Mouse (Mus musculus): ENCODE results near the gene Dnajc5g. TPM values are rescaled to one million over a fixed set of nuclear protein-coding genes. Genes with fewer than 3 reads are reported as not detected.
A peak's percentile ranks its signal among the peaks of the same experiment; 100 is the strongest.

Gene Dnajc5g
- polyA plus RNA-seq, 1 experiment from 2014 or later, result not detected

DNA sequence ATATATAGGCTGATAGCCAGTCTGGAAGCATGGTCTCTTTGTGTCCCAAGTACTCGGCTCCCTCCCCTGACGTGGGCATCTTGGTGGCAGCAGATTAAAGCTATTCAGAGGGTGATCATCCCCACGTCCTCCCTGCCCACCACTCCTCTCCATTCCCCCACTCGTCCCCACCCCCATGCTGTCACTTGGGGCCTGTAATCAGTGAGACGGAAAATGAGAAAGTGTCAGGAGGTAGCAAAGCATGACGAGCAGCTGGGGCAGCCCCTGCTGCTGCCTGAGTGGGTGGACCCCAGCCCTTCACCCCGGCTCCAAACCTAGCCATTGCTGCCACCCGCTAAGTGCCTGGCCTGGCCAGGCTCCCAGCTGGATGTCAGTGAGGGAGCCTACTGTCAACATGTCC lies 22.1 kb upstream of the Dnajc5g start:
- Histone ChIP-seq H3K27me3 (peaks cover 26% of the 10 kb centered on the region), H3K4me2 (peak overlapping the region; percentile 52), H3K9ac (no peak overlapping the region), H3K4me1 (replicated peaks) (peaks cover 29% of the 10 kb centered on the region), H3K9me3 (replicated peaks) (no peaks in the 10 kb centered on the region), H3K36me3 (no peaks in the 10 kb centered on the region), H3K27ac (peak overlapping the region; percentile 31; the same call in 1 of the 2 replicates), H3K4me3 (0 out of 2 replicates have a peak overlapping the region, but pooled peaks have one; percentile 4)
- no peak; the same call in 1 of the 2 replicates for ATAC-seq (replicated peaks; ENCODE audit: insufficient number of reproducible peaks, insufficient read depth, low FRiP score, low read depth)
- 8% methylated on average over 8 of the region's 8 CpGs for WGBS

DNA sequence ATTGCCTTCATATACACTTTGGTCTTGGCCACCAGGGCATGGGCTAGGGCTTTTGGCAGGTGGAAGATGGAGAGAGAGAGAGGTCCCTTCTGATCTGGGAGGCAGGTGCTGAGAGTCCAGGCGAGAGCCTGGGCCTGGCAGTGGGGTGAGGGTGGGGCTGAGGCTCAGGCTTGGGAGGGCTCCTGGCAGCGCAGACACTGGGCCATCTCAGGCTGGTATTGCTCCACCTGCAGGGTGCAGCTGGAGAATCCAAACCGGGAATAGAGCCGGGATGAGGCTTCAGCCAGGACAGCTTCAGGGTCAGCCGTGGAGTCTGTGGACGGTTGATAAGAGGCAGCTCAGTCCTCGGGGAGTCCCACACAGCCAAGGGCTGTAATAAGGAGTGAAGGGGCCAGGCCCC lies 19.5 kb upstream of the Dnajc5g start:
- Histone ChIP-seq H3K4me2 (no peak overlapping the region), H3K4me3 (no peak overlapping the region), H3K27me3 (peaks cover 52% of the 10 kb centered on the region), H3K4me1 (replicated peaks) (peaks cover 23% of the 10 kb centered on the region), H3K36me3 (no peaks in the 10 kb centered on the region), H3K9ac (no peak overlapping the region), H3K27ac (no peak overlapping the region), H3K9me3 (replicated peaks) (no peaks in the 10 kb centered on the region)
- ATAC-seq (replicated peaks; ENCODE audit: insufficient number of reproducible peaks, insufficient read depth, low FRiP score, low read depth), result no peak
- WGBS, result 18% methylated on average over 7 of the region's 7 CpGs

DNA sequence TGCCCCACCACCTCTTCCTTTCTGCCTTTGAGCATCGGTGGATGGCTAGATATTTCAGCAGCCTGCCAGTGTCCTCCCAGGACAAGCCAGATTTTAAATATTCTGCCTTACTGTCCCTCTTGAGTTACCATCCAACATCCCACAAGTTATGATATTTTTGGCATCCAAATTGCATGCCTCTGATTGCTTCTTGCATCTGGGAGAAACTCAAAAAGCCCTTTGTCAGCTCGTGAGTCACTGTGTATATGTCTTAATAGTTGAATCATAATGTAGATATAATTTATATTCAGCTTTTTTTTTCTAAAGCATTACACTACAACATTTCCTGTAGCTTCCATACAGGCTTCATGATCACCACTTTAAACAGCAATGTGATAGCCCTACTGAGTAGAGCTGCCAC lies 19.0 kb upstream of the Dnajc5g start:
- Histone ChIP-seq H3K9ac (no peak overlapping the region), H3K36me3 (no peaks in the 10 kb centered on the region), H3K27ac (no peak overlapping the region), H3K4me1 (replicated peaks) (peaks cover 22% of the 10 kb centered on the region), H3K27me3 (peaks cover 57% of the 10 kb centered on the region), H3K4me2 (no peak overlapping the region), H3K9me3 (replicated peaks) (no peaks in the 10 kb centered on the region), H3K4me3 (no peak overlapping the region)
- WGBS, result 56% methylated on average over 2 of the region's 2 CpGs
- ATAC-seq (replicated peaks; ENCODE audit: insufficient number of reproducible peaks, insufficient read depth, low FRiP score, low read depth), result no peak

DNA sequence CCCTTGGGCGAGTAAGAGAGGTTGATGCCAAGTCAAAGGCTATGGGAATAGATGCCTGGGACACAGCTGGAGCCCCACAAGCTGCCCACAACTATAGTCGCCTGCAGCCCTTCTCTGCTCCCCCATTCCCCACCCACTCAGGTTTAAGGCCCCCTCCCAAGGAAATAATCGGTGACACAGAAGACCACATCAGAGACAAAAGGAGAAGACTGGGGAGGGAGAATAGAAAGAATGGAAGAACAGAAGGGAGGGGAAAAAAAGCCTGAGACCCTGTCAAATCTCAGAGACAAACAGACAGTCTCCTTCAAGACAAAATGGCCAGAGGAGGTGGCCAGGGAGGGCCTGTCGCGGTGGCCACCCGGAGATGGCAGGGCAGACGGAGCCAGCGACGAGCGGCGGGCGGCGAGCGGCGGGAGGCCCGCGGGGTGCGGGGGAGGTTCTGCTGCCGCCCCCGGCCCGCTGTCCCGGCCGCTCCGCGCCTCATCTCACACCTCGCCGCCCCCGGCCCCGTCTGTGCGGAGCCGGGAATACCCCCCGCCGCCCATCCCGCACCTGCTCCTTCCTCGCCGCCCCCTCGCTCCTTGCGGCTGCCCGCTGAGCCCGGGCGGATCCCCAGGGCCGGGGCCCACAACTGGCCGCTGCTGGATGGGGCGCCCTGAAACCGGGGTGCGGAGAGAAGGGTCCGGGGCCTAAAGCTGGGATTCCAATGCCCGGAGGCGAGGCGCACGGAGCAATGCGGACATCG lies 13.7 kb upstream of the Dnajc5g start:
- Histone ChIP-seq H3K36me3 (no peaks in the 10 kb centered on the region), H3K9me3 (replicated peaks) (no peaks in the 10 kb centered on the region), H3K4me2 (peak overlapping the region; percentile 73), H3K27ac (no peak overlapping the region), H3K9ac (0 out of 2 replicates have a peak overlapping the region, but pooled peaks have one; percentile 28), H3K4me3 (peak overlapping the region; percentile 45), H3K4me1 (replicated peaks) (peaks cover 35% of the 10 kb centered on the region), H3K27me3 (peaks cover 96% of the 10 kb centered on the region)
- 5% methylated on average over 44 of the region's 53 CpGs for whole genome bisulfite sequencing
- ATAC-seq (replicated peaks; ENCODE audit: insufficient number of reproducible peaks, insufficient read depth, low FRiP score, low read depth), result no peak

DNA sequence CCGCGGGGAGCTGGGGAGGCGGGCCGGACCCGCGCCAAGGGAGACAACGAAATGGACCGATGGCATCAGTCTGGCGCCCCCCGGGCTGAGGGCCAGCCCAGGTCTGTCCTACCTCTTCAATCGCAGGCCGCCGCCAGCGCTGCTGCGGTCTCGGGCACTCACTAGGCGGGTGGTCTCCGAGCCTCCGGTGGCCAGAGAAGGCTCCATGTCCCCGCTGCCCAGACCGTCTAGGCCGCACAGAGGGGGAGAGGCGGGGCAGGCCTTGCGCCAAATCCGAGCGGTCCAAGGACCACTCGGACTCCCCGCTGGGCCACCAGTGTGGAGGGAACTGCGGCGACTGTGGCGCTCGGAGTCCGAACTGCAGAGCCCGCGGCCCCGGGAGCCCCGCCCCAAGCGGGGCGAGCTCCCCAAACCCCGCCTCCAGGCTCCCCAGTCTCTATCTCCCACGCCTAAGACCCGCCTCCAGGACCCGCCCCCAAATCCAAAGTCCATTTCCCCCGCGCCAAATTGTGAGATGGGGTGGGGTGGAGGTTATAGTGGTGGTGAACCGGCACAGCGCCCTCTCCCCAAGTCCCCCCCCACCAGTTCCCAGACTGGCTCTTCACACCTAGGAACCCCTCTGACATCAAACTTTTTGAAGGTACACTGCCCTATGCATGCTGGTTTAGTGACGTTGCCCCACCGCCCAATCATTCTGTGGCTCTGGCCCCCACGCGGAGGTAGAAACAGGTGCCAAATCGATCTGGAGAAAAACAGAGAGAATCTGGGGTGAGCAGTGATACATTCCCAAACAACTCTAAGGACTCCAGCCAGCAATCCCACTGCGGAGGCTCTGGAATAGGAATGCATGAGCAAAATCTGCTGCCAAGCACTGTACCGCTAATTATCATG lies 12.7 kb upstream of the Dnajc5g start:
- ATAC-seq (replicated peaks; ENCODE audit: insufficient number of reproducible peaks, insufficient read depth, low FRiP score, low read depth), result peak; percentile 20; the same call in 1 of the 2 replicates
- WGBS, result under 1% methylated on average over 54 of the region's 54 CpGs

DNA sequence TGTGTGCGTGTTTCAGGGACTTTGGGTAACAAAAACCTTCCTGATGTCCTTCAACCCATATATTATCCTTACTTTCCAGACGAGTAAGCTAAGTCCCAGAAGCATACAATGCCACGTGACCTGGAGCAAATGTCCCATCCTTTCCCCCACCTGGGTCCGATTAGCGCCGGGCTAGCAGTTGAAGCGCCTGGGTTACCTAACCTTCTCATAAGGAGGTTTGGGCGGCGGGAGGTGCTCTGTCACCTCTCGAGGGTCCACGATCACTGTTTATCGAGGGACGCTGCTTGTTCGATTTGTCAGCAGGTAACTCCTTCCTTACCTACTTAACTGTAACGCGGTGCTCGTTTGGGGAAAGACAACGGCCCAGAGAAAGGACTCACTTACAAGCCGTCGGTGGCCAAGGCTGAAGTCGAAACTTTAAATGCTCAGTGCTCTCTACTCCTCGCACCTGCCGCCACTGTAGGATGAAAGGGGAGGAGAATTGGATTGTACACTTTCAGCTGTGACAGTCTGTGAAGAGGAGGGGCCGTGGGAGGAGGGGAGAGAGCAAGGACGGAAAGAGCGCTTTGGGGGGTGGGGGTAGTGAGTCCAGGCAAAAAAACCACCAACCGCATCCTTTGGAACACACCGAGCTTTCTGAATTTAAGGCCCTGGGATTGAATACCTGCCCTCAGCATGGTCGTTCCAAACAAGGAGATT lies 11.8 kb upstream of the Dnajc5g start:
- Histone ChIP-seq H3K27me3 (peaks cover 93% of the 10 kb centered on the region), H3K4me3 (peak overlapping the region; percentile 45), H3K27ac (no peak overlapping the region), H3K4me1 (replicated peaks) (peaks cover 35% of the 10 kb centered on the region), H3K9ac (0 out of 2 replicates have a peak overlapping the region, but pooled peaks have one; percentile 33), H3K4me2 (peak overlapping the region; percentile 73), H3K36me3 (no peaks in the 10 kb centered on the region), H3K9me3 (replicated peaks) (no peaks in the 10 kb centered on the region)
- no peak for ATAC-seq (replicated peaks; ENCODE audit: insufficient number of reproducible peaks, insufficient read depth, low FRiP score, low read depth)
- 2% methylated on average over 29 of the region's 29 CpGs for WGBS

More for the DNA sequence above, 12.7 kb upstream of the Dnajc5g start:
- Histone ChIP-seq H3K9ac (peak overlapping the region; percentile 28; the same call in 1 of the 2 replicates), H3K4me3 (peak overlapping the region; percentile 45), H3K4me1 (replicated peaks) (peaks cover 35% of the 10 kb centered on the region), H3K36me3 (no peaks in the 10 kb centered on the region), H3K4me2 (peak overlapping the region; percentile 73), H3K9me3 (replicated peaks) (no peaks in the 10 kb centered on the region), H3K27ac (no peak overlapping the region), H3K27me3 (peaks cover 98% of the 10 kb centered on the region)

DNA sequence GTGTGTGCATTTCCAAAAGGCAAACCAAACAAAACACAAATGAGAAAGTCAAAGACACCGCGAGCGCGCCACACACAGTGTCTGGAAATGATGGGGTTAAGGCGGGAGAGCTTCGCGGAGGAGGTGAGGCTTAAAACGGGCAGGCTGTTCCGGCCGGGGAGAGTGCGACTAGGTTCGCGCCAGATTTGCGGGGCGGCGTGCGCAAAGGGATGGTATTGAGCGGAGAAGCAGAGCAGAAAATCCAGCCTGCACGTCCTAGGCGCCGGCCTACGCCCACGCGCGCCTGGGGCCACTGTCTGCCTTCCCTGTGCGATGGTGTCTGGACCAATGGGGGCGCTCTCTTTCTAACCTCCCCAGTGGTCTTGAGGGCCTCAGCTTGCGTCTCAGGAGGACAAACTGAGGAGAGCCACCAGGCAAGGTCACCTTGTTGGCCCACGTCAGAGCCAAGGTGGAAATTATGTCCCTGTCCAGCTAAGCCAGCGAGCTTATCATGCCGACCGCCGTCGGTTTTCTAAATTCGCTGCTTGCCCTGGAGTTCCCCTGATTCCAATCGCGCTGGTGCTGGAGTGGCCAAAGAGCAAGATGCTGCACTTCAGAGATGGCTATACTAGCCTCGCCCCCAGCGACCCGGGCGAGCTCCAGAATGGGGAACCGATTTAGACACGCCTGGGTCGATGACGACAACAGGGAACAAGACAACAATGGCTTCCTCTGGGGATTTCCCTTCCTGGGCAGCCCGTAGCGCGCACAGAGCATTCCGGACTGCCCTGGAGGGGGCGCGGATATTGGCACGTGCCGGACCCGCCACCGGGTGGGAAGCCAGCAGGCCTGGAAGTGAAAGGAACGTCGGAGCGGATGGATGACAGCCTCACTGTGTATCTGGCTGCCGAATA lies 11.0 kb upstream of the Dnajc5g start:
- Histone ChIP-seq H3K27ac (no peak overlapping the region), H3K4me2 (peak overlapping the region; percentile 73), H3K9ac (peak overlapping the region; percentile 33; the same call in 1 of the 2 replicates), H3K4me1 (replicated peaks) (peaks cover 35% of the 10 kb centered on the region), H3K36me3 (no peaks in the 10 kb centered on the region), H3K27me3 (peaks cover 85% of the 10 kb centered on the region), H3K9me3 (replicated peaks) (no peaks in the 10 kb centered on the region), H3K4me3 (peak overlapping the region; percentile 45)
- under 1% methylated on average over 59 of the region's 59 CpGs for WGBS
- ATAC-seq (replicated peaks; ENCODE audit: insufficient number of reproducible peaks, insufficient read depth, low FRiP score, low read depth), result peak; percentile 71

DNA sequence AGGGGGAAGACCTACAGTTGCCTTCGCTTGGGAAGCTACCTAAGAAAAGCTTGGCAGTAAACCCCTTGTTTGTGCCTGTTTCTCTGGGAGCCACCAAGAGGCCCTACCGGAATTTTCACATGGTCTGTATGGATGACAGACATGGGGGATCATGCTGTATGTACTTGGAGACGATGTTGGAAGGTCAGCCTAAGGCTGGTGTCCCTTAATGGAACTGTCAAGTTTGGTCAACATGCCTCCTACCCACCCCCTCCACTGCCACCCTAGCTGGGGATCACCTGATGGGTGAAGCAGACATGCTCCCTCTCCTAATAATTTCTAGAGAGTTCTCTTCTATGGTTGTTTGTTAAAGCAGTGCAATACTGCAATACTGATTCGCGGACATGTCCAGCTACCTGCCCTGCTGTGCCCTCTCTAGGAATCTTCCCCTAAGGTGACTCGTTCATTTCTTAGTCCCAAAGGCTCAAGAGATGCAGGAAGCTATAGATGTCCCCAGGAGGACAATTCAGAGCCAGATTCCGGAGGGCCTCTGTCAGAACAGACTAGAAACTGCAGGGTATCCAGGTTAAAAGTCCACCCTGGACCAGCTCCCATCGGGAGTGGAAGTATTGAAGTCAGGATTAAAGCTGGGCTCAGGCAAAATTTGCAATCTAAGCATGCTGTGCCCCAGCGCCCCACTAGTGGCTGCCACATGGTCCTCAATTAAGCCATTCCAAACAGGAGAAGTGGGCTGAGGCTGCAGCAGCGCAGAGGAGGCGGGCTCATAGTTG lies 10.2 kb upstream of the Dnajc5g start:
- Histone ChIP-seq H3K27me3 (peaks cover 76% of the 10 kb centered on the region), H3K9ac (no peak overlapping the region), H3K36me3 (no peaks in the 10 kb centered on the region), H3K4me2 (peak overlapping the region; percentile 73), H3K9me3 (replicated peaks) (no peaks in the 10 kb centered on the region), H3K4me1 (replicated peaks) (peaks cover 35% of the 10 kb centered on the region), H3K4me3 (peak overlapping the region; percentile 45), H3K27ac (no peak overlapping the region)
- ATAC-seq (replicated peaks; ENCODE audit: insufficient number of reproducible peaks, insufficient read depth, low FRiP score, low read depth), result no peak
- WGBS, result 26% methylated on average over 11 of the region's 11 CpGs

DNA sequence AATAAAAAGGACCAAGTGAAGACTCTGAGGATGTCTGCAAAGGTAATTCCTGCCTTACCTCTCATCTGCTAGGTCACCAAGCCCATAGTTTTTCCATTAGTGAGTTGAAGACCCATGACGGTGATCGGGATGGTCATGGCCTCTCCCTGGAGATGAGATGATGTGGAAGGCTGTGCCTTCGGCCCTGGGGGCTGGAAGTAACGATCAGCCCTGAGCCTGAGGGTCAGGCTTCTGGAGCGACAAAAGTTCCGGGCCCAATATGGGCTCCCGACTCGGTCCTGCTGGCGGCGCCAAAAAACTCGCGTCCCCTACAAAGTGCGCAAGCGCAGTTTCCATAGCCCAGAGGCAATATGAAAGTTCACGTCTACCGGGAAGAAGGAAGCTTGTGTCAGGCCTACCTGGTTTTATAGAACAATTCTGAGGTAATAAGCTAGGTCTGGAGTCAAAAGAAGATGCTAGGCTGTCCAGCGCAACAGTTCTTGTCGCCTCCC lies 2.0 kb downstream of the Dnajc5g start, which contains the start of gene Slc30a3:
Gene Slc30a3 (minus strand): TSS at position 238 of the 491 bp plus-strand sequence.
- Histone ChIP-seq H3K36me3 (no peaks in the 10 kb centered on the region), H3K9me3 (replicated peaks) (no peaks in the 10 kb centered on the region), H3K9ac (no peak within 1 kb of the TSS), H3K4me3 (no peak within 1 kb of the TSS), H3K4me1 (replicated peaks) (no peaks in the 10 kb centered on the region), H3K27me3 (0 out of 2 replicates have a peak, but pooled peaks cover 4% of the 10 kb centered on the region), H3K4me2 (no peak within 1 kb of the TSS), H3K27ac (no peak within 1 kb of the TSS)
- 92% methylated on average over 18 of the region's 18 CpGs for WGBS
- ATAC-seq (replicated peaks; ENCODE audit: insufficient number of reproducible peaks, insufficient read depth, low FRiP score, low read depth), result no peak
